Mouse (Mus musculus): ENCODE measurements around the gene Tmod2. TPM values are rescaled to one million over a fixed set of nuclear protein-coding genes. Genes with fewer than 3 reads are reported as not detected.

Gene Tmod2
- polyA plus RNA-seq, 1 experiment, result 7.6 TPM

- Histone ChIP-seq H3K4me1 (ENCODE audit: control insufficient read depth, insufficient read depth, low read length) (no peaks in the 10 kb centered on the region), H3K4me3 (replicated peaks; ENCODE audit: extremely low read depth, low read depth, low read length) (no peak overlapping the region)
- DNase-seq, result no peak
- WGBS, result 42% methylated on average over 1 of the region's 1 CpGs
- TF ChIP-seq POLR2A (IDR thresholded peaks at IDR 0.05; ENCODE audit: borderline replicate concordance, extremely low read depth, low read depth, low read length) (no peak), CTCF (IDR thresholded peaks at IDR 0.05; ENCODE audit: insufficient read depth, low read length) (no peak)
Measured at GRCm38 (mm10) chr9:75609505-75609904, 1.6 kb downstream of the Tmod2 start.

- no peak overlapping the region for H3K4me3 ChIP-seq (replicated peaks; ENCODE audit: extremely low read depth, low read depth, low read length)
- no peak for DNase-seq
- 90% methylated on average over 4 of the region's 4 CpGs for WGBS
- TF ChIP-seq CTCF (IDR thresholded peaks at IDR 0.05; ENCODE audit: insufficient read depth, low read length) (no peak), POLR2A (IDR thresholded peaks at IDR 0.05; ENCODE audit: borderline replicate concordance, extremely low read depth, low read depth, low read length) (no peak)
- no peaks in the 10 kb centered on the region for H3K4me1 ChIP-seq (ENCODE audit: control insufficient read depth, insufficient read depth, low read length)
Measured at GRCm38 (mm10) chr9:75607496-75607895, 3.6 kb downstream of the Tmod2 start.

GRCm38 (mm10) chr9:75601510-75601909 is 9.6 kb downstream of the Tmod2 start:
- no peak for TF ChIP-seq CTCF (IDR thresholded peaks at IDR 0.05; ENCODE audit: insufficient read depth, low read length)
- no peak for TF ChIP-seq POLR2A (IDR thresholded peaks at IDR 0.05; ENCODE audit: borderline replicate concordance, extremely low read depth, low read depth, low read length)
- DNase-seq, result no peak
- WGBS, result 18% methylated on average over 12 of the region's 12 CpGs
- Histone ChIP-seq H3K4me1 (ENCODE audit: control insufficient read depth, insufficient read depth, low read length) (peaks cover 10% of the 10 kb centered on the region), H3K4me3 (replicated peaks; ENCODE audit: extremely low read depth, low read depth, low read length) (no peak overlapping the region)

GRCm38 (mm10) chr9:75600166-75600934 is 10.8 kb downstream of the Tmod2 start:
- no peak for TF ChIP-seq CTCF (IDR thresholded peaks at IDR 0.05; ENCODE audit: insufficient read depth, low read length)
- no peak for TF ChIP-seq POLR2A (IDR thresholded peaks at IDR 0.05; ENCODE audit: borderline replicate concordance, extremely low read depth, low read depth, low read length)
- peaks cover 10% of the 10 kb centered on the region for H3K4me1 ChIP-seq (ENCODE audit: control insufficient read depth, insufficient read depth, low read length)
- WGBS, result 49% methylated on average over 7 of the region's 7 CpGs
- no peak for DNase-seq
- no peak overlapping the region for H3K4me3 ChIP-seq (replicated peaks; ENCODE audit: extremely low read depth, low read depth, low read length)

GRCm38 (mm10) chr9:75599191-75599841 is 11.8 kb downstream of the Tmod2 start:
- H3K4me1 ChIP-seq (ENCODE audit: control insufficient read depth, insufficient read depth, low read length), result peaks cover 10% of the 10 kb centered on the region
- DNase-seq, result no peak
- peak; percentile 29; the same call in 1 of the 2 replicates for TF ChIP-seq CTCF (IDR thresholded peaks at IDR 0.05; ENCODE audit: insufficient read depth, low read length)
- TF ChIP-seq POLR2A (IDR thresholded peaks at IDR 0.05; ENCODE audit: borderline replicate concordance, extremely low read depth, low read depth, low read length), result no peak
- 39% methylated on average over 5 of the region's 5 CpGs for WGBS
- H3K4me3 ChIP-seq (replicated peaks; ENCODE audit: extremely low read depth, low read depth, low read length), result no peak overlapping the region

GRCm38 (mm10) chr9:75597596-75597995 is 13.5 kb downstream of the Tmod2 start:
- Histone ChIP-seq H3K4me1 (ENCODE audit: control insufficient read depth, insufficient read depth, low read length) (peaks cover 10% of the 10 kb centered on the region), H3K4me3 (replicated peaks; ENCODE audit: extremely low read depth, low read depth, low read length) (no peak overlapping the region)
- TF ChIP-seq POLR2A (IDR thresholded peaks at IDR 0.05; ENCODE audit: borderline replicate concordance, extremely low read depth, low read depth, low read length) (no peak), CTCF (IDR thresholded peaks at IDR 0.05; ENCODE audit: insufficient read depth, low read length) (no peak)
- WGBS, result 74% methylated on average over 4 of the region's 4 CpGs
- DNase-seq, result no peak

- Histone ChIP-seq H3K4me1 (ENCODE audit: control insufficient read depth, insufficient read depth, low read length) (peaks cover 10% of the 10 kb centered on the region), H3K4me3 (replicated peaks; ENCODE audit: extremely low read depth, low read depth, low read length) (no peak overlapping the region)
- 74% methylated on average over 13 of the region's 13 CpGs for WGBS
- no peak for DNase-seq
- TF ChIP-seq CTCF (IDR thresholded peaks at IDR 0.05; ENCODE audit: insufficient read depth, low read length) (no peak), POLR2A (IDR thresholded peaks at IDR 0.05; ENCODE audit: borderline replicate concordance, extremely low read depth, low read depth, low read length) (no peak)
Measured at GRCm38 (mm10) chr9:75597036-75597435, 14.1 kb downstream of the Tmod2 start.

GRCm38 (mm10) chr9:75593481-75593880 is 17.6 kb downstream of the Tmod2 start:
- no peak for DNase-seq
- no peak overlapping the region for H3K4me3 ChIP-seq (replicated peaks; ENCODE audit: extremely low read depth, low read depth, low read length)
- H3K4me1 ChIP-seq (ENCODE audit: control insufficient read depth, insufficient read depth, low read length), result no peaks in the 10 kb centered on the region; the same call in 1 of the 2 replicates
- TF ChIP-seq POLR2A (IDR thresholded peaks at IDR 0.05; ENCODE audit: borderline replicate concordance, extremely low read depth, low read depth, low read length) (no peak), CTCF (IDR thresholded peaks at IDR 0.05; ENCODE audit: insufficient read depth, low read length) (no peak)
- 81% methylated on average over 5 of the region's 5 CpGs for WGBS

GRCm38 (mm10) chr9:75589850-75590790 is 21.0 kb downstream of the Tmod2 start:
- H3K4me1 ChIP-seq (ENCODE audit: control insufficient read depth, insufficient read depth, low read length), result no peaks in the 10 kb centered on the region
- DNase-seq, result no peak
- TF ChIP-seq CTCF (IDR thresholded peaks at IDR 0.05; ENCODE audit: insufficient read depth, low read length) (no peak), POLR2A (IDR thresholded peaks at IDR 0.05; ENCODE audit: borderline replicate concordance, extremely low read depth, low read depth, low read length) (no peak)
- H3K4me3 ChIP-seq (replicated peaks; ENCODE audit: extremely low read depth, low read depth, low read length), result no peak overlapping the region
- 85% methylated on average over 15 of the region's 15 CpGs for WGBS

Measured in lung, adult 2 months (tissue).